Mouse (Mus musculus) skeletal muscle tissue, adult 2 months (tissue): ENCODE measurements around the gene Gzma.

Source experiments
- DNase-seq: peaks from one replicate; pipeline ENCODE4 v3.0.0-alpha.2; 2012; ENCODE audit warnings: low read depth, low spot score

Gzma gene

DNA sequence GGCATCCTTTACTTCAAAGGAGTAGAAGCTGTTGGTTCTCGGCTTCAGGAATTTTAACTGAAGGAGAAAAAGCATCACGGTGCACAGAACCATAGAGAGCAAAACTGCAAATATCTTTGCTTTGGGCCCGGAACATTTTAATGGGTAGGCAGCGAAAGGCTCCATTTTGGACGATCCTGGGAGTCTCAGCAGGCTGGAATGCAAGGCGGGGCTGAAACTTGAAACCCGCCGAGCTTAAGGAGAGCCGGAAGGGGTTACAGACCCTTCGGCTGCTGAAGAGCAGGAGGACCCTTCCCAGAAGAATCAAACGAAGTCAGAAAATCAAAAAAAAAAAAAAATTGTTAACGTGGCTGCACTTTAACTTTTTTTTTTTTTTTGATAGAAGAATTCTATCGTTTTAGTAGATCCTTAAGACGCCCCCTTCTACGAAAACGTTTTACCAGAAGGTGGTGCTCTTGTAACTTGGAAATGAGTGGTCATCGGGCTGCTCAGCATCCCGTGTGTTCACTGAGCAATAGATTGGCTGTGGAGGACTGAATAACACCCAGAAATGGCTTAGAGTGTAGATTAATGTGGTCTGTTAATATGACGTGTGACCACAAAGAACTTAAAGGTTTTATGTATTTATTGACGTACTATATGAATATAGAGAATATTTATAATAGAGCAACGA lies 54.4 kb downstream of the Gzma start, which contains the start of gene Gpx8:
Gene Gpx8, minus strand, starts transcription at position 200 of the 673 bp plus-strand sequence.
- peak; percentile 42 for DNase-seq

DNA sequence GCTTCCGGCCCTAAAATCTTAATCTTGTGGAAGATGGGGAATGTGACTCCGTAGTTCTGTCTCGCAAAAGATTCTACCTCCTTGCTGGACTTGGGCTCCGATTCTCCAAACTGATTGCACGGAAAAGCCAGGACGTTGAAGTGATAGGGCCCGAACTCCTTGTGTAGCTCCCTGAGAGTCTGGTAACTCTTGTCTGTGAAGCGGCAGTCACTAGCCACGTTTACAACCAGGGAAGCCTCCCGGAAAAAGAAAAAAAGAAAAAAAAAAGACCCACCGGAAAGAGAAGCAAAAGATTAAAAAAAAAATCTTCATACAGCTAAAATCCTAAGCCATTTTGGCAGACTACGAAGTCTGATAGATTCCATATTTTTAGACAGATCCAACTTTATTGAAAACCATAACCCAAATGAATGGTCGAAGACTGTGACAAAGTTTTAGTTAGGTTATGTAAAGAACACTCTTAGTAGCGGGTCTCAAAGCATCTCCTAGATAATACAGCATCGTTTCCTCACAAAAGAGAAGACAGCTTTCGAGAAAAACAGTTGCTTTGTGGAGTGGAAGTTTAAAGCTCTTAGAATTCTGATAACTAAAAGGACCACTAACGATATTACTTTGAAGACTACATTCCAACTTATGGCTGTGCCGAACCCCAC lies 55.2 kb downstream of the Gzma start:
- no peak for DNase-seq

DNA sequence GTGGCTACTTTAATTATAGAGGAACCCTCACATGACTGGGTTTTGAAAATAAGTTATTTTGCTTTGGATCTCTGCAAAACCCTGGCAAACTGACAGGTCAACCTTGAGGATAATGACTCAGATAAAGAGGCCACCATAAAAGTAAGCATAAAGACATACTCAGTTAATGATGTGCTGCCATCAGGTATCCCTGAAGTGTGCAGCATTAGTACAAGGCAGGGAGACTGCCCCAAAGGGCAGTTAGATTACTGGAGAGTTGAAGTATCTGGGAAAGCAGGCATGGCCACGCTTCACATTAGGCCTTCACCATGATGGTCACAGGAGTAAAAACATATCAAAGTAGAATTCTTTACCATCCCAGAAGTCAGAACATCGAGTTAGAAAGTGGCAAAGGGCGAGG lies 55.9 kb downstream of the Gzma start:
- no peak for DNase-seq
